Comparison of ENCODE assay signal across 12 mouse cellular contexts in genomic region chr17:50628716-50629115, GRCm38 (mm10).
DNase-seq lines count a peak whose midpoint lies in the region; ATAC-seq and TF ChIP-seq lines count a peak whose summit lies in the region.
"Had no signal": no experiment of that assay in that cellular context is flagged by ENCODE, and none has a peak within 500 bp of the region (broad histone marks: within the 10 kb centered on the region; RNA-seq: fewer than 3 reads in every experiment).

No protein-coding gene starts in this region.

- TF ChIP-seq RAD21 in CH12.LX (IDR thresholded peaks at IDR 0.05; ENCODE audit: low read depth, low read length), result peak; percentile 45

- H3K27ac ChIP-seq in heart, adult 2 months, result no peak overlapping the region
- H3K27ac ChIP-seq in heart, embryonic 10.5 days, result no peak overlapping the region
- H3K27ac ChIP-seq in left cerebral cortex, adult 2 months, result no peak overlapping the region
- H3K27ac ChIP-seq in CH12.LX (ENCODE audit: insufficient read depth, low read depth), result no peak overlapping the region
- H3K27ac ChIP-seq: limb, embryonic 15.5 days had no signal

- in situ Hi-C loops in CH12.LX (cut with MboI; ENCODE audit: low pct_ligation_motif_present, low pct_unique_long_range_greater_than_20kb, low sequenced_read_pairs), result no loop called here

- intact Hi-C loops in heart, adult 2 months (cut with DNase I), result loop anchor here (2.0 to 5.0 kb wide), 3 partner anchors 120 to 336 kb away; partner anchors contain the start of genes Dazl and Plcl2
- intact Hi-C loops in left cerebral cortex, adult 2 months (cut with DNase I), result loop anchor here (1.0 to 5.0 kb wide), 2 partner anchors 116 to 336 kb away; no protein-coding TSS in a partner anchor
- intact Hi-C loops in left cerebral cortex, postnatal 25 days (cut with DNase I), result loop anchor here (5.0 kb wide), 2 partner anchors 216 to 336 kb away; partner anchors contain the start of gene Dazl

- no peak for TF ChIP-seq POLR2A in heart, adult 2 months (IDR thresholded peaks at IDR 0.05; ENCODE audit: insufficient read depth, low read depth, low read length)
- TF ChIP-seq POLR2A in CH12.LX (IDR thresholded peaks at IDR 0.05; ENCODE audit: low read depth, low read length), result no peak

- no peak overlapping the region for H3K9ac ChIP-seq in heart, adult 2 months (ENCODE audit: low read depth, low read length)
- no peak overlapping the region for H3K9ac ChIP-seq in CH12.LX (ENCODE audit: insufficient read depth, low read depth)
- H3K9ac ChIP-seq: limb, embryonic 15.5 days had no signal

- ATAC-seq in erythroblast, adult 5-6 weeks (replicated peaks; ENCODE audit: low FRiP score, poor library complexity, severe bottlenecking), result no peak
- ATAC-seq: inflammation-experienced regulatory T-cells, adult 6 months had no signal

- H3K4me2 ChIP-seq in CH12.LX (ENCODE audit: insufficient read depth, low read depth, poor library complexity, severe bottlenecking), result no peak overlapping the region
- H3K4me2 ChIP-seq: limb, embryonic 15.5 days had no signal

- H3K79me2 ChIP-seq in heart, adult 2 months (replicated peaks; ENCODE audit: control insufficient read depth, insufficient read depth, low read length), result no peaks in the 10 kb centered on the region
- no peaks in the 10 kb centered on the region for H3K79me2 ChIP-seq in CH12.LX (replicated peaks; ENCODE audit: control insufficient read depth, extremely low read depth, insufficient read depth, poor library complexity, severe bottlenecking)

- TF ChIP-seq CTCF in heart, adult 2 months (IDR thresholded peaks at IDR 0.05), result peak; percentile 76
- peak; percentile 70 for TF ChIP-seq CTCF in left cerebral cortex, adult 2 months (IDR thresholded peaks at IDR 0.05)
- TF ChIP-seq CTCF in CH12.LX (conservative IDR thresholded peaks at IDR 0.05 in 1 of 2, IDR thresholded peaks at IDR 0.05 in 1 of 2; ENCODE audit: low read depth in 2 of 2, low read length in 2 of 2), result peak in 1 of 2 experiments; percentile 52; a peak in 2 of 4 replicates

- no peaks in the 10 kb centered on the region for H3K4me1 ChIP-seq in heart, adult 2 months (ENCODE audit: control insufficient read depth, insufficient read depth, low read length)
- no peaks in the 10 kb centered on the region for H3K4me1 ChIP-seq in heart, embryonic 10.5 days
- no peaks in the 10 kb centered on the region; a peak in 1 of 4 replicates for H3K4me1 ChIP-seq in CH12.LX (ENCODE audit: control insufficient read depth in 1 of 2, insufficient read depth in 2 of 2)
- H3K4me1 ChIP-seq: limb, embryonic 15.5 days had no signal

- dilution Hi-C loops in CH12.LX (cut with MboI; ENCODE audit: extremely low pct_ligation_motif_present, extremely low pct_unique_long_range_greater_than_20kb, low sequenced_read_pairs), result no loop called here

- no peak for TF ChIP-seq EP300 in heart, adult 2 months (IDR thresholded peaks at IDR 0.05; ENCODE audit: insufficient read depth, low read depth, low read length)
- no peak for TF ChIP-seq EP300 in CH12.LX (IDR thresholded peaks at IDR 0.05; ENCODE audit: low read length)

- no peak for DNase-seq in heart, adult 2 months
- DNase-seq in heart, embryonic 10.5 days (ENCODE audit: low spot score), result no peak
- DNase-seq in left cerebral cortex, adult 2 months (ENCODE audit: extremely low spot score in 1 of 2, low spot score in 2 of 2), result no peak
- no peak for DNase-seq in left cerebral cortex, postnatal 25 days (ENCODE audit: low spot score in 2 of 2)
- DNase-seq in 416B (ENCODE audit: low read depth) (peak; percentile 21), CH12.LX (ENCODE audit: extremely low read depth) (no peak)
- no peak for DNase-seq in cerebellum, postnatal 4 days (ENCODE audit: low spot score in 2 of 2)
- DNase-seq: cerebellum, adult 9-11 months; thymus, adult 2 months had no signal

- no peak overlapping the region for H3K4me3 ChIP-seq in heart, adult 2 months
- H3K4me3 ChIP-seq in heart, embryonic 10.5 days, result no peak overlapping the region
- H3K4me3 ChIP-seq in left cerebral cortex, adult 2 months, result no peak overlapping the region
- no peak overlapping the region for H3K4me3 ChIP-seq in CH12.LX (replicated peaks in 1 of 3; ENCODE audit: low read depth in 2 of 3, low read length in 2 of 3, poor library complexity in 1 of 3)
- H3K4me3 ChIP-seq: limb, embryonic 15.5 days had no signal

- no peaks in the 10 kb centered on the region for H3K27me3 ChIP-seq in heart, adult 2 months (ENCODE audit: control insufficient read depth, insufficient read depth, low read length)
- H3K27me3 ChIP-seq in heart, embryonic 10.5 days (ENCODE audit: insufficient read depth, poor library complexity, severe bottlenecking), result no peaks in the 10 kb centered on the region
- H3K27me3 ChIP-seq in CH12.LX (replicated peaks), result no peaks in the 10 kb centered on the region
- H3K27me3 ChIP-seq: limb, embryonic 15.5 days had no signal

- no peaks in the 10 kb centered on the region for H3K36me3 ChIP-seq in heart, adult 2 months (ENCODE audit: control insufficient read depth, insufficient read depth, low read length)
- no peaks in the 10 kb centered on the region for H3K36me3 ChIP-seq in heart, embryonic 10.5 days
- peaks cover 7 to 14% of the 10 kb centered on the region in 2 experiments for H3K36me3 ChIP-seq in CH12.LX (replicated peaks in 1 of 2; ENCODE audit: control insufficient read depth in 1 of 2, insufficient read depth in 1 of 2, low read length in 1 of 2)
- H3K36me3 ChIP-seq: limb, embryonic 15.5 days had no signal

- no peaks in the 10 kb centered on the region for H3K9me3 ChIP-seq in heart, embryonic 10.5 days
- H3K9me3 ChIP-seq in CH12.LX (replicated peaks; ENCODE audit: low read length), result no peaks in the 10 kb centered on the region
- H3K9me3 ChIP-seq: limb, embryonic 15.5 days had no signal

TF ChIP-seq in CH12.LX, 34 proteins besides CTCF, POLR2A, EP300 and RAD21:
- TF ChIP-seq SMC3 (IDR thresholded peaks at IDR 0.05; ENCODE audit: low read depth, low read length) (peak; percentile 23; the same call in 1 of the 2 replicates), MAX (IDR thresholded peaks at IDR 0.05; ENCODE audit: low read length) (no peak), SIN3A (IDR thresholded peaks at IDR 0.05; ENCODE audit: low read length) (no peak), MAFK (IDR thresholded peaks at IDR 0.05; ENCODE audit: insufficient replicate concordance, low read length) (no peak)
TF ChIP-seq in CH12.LX: peak in this region for 1.
